Mouse (Mus musculus) neural tube, embryonic 10.5 days (tissue): ENCODE results near the gene 1600002K03Rik.
"Not testable (repeated sequence)": the region's sequence is repeated elsewhere in the genome, so short reads cannot be mapped to it uniquely, and the experiment has no call there.

ENCODE experiments used
- DNase-seq: peaks from one replicate; pipeline ENCODE4 v3.0.0-alpha.2; 2017; ENCODE audit warnings: low spot score; ENCODE audit errors: extremely low spot score

The 1600002K03Rik gene

DNA sequence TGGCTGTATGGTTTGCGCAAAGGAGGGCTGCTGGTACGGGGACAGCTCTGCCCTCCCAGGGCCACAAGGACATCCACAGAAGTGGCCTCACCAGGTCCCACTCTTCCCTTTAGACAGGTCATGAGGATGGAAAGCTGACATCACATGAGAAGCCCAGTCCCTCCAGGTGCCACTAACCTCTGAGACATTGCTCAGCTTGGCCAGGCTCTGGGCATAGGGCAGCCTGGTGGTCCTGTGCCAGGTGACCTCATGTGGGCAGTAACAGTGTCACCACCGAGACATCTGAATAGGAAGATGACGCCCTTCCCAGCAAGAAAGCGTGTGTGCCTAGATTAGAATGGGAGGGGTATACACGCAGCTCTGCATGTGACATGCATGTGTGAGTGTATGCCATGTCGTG, 9.8 kb downstream of the 1600002K03Rik start:
- no peak for DNase-seq

GRCm38 (mm10) chr10:80186649-80187048, 13.9 kb downstream of the 1600002K03Rik start:
- DNase-seq: no peak

DNA sequence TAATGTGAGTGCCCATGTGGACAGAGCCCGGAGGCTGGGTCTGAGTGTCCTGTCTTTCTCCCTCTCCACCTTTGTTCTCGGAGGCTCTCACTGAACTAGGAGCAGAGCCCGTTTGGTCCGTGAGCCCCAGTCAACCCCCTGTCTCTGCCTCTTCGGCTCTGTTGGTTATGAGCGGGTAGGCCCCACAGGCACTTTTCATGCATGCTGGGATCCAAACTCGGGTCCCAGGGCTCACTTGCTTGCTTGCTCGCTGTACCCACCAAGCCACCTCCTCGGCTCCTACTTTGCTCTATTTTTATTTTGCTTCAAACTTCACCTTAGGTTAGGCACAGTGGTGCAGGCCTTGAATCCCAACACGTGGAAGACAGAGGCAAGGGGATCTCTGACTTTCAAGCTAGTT, 15.0 kb downstream of the 1600002K03Rik start:
- no peak for DNase-seq

DNA sequence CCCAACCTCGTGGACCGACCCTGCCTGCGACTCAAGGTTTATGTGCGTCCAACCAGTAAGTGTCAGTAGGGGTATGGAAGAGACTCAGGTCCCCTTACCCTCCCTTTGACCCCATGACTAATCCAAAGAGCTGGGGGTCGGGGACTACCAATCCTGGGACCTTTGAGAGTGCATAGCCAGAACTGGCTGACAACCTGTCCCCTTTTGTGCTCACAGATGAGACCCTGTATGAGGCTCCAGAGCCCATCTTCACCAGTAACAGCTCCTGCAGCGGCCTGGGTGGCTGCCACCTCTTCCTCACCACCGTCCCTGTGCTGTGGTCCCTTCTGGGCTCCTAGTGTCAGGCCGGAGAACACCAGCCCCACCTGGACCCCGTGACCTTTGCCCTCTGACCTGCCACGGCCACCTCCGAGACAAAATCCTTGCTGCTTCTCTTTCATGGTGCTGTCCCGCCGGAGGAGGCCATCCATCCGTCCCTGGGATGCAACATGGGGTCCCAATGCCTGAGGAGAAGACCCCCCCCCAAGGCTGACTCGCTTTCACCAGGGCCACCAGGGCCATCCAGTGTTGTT, 15.8 kb downstream of the 1600002K03Rik start:
- DNase-seq: no peak

GRCm38 (mm10) chr10:80189999-80190398, 17.3 kb downstream of the 1600002K03Rik start:
- peak; percentile 53 for DNase-seq

- peak; percentile 79 for DNase-seq
These were observed 17.8 kb downstream of the 1600002K03Rik start for GRCm38 (mm10) chr10:80190491-80191051.

DNA sequence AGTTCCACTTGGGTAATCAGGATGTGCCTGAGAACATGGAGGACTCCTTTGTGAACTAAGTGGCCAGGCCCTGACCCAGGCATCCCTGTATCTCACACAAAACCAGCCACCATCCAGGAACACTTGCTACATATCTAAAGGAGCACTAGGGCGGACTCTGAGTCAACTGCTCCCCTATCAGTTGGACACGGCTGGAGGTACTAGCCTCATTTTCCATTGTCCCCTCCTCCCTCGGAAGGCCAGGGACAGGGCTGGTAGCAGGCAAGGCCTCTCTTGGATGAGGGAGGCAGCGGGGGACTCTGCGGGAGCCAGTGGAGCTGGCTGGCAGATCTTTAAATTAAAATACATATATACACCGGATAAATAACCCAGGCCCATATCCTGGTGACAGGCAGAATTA, 21.2 kb downstream of the 1600002K03Rik start:
- no peak for DNase-seq

- DNase-seq: no peak
These were observed 21.7 kb downstream of the 1600002K03Rik start for GRCm38 (mm10) chr10:80194441-80194840.

DNA sequence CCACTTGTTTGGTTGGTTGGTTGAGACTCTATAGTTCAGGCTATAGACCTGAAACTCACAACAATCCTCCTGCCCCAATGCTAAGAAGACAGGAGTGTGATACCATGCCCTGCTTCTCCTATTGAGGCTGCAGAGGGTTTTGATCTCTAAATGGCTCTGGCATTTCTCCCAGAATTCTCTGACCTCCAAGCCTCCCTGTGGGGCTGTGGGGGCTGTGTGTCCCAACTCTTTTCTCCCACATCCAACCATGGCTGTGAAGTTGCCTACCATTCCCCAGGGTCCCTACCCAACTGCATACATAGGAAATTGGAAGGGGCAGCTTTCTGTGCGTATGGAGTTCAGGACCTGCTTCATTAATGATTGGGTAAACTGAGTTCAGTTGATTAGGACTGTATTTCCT, 23.4 kb downstream of the 1600002K03Rik start:
- DNase-seq: no peak

GRCm38 (mm10) chr10:80196778-80197581, 24.2 kb downstream of the 1600002K03Rik start:
- no peak for DNase-seq

GRCm38 (mm10) chr10:80199440-80200008, 26.8 kb downstream of the 1600002K03Rik start:
- DNase-seq: peak; percentile 82

GRCm38 (mm10) chr10:80200485-80200884, 27.7 kb downstream of the 1600002K03Rik start:
- no peak for DNase-seq

GRCm38 (mm10) chr10:80204055-80204454, 31.3 kb downstream of the 1600002K03Rik start:
- no peak for DNase-seq

GRCm38 (mm10) chr10:80207201-80207600, 34.5 kb downstream of the 1600002K03Rik start:
- no peak for DNase-seq

- DNase-seq: no peak
These were observed 34.9 kb downstream of the 1600002K03Rik start for GRCm38 (mm10) chr10:80207676-80208075.

- no peak for DNase-seq
These were observed 35.5 kb downstream of the 1600002K03Rik start for GRCm38 (mm10) chr10:80208248-80208647.

- no peak for DNase-seq
These were observed 36.2 kb downstream of the 1600002K03Rik start for GRCm38 (mm10) chr10:80208841-80209371.

DNA sequence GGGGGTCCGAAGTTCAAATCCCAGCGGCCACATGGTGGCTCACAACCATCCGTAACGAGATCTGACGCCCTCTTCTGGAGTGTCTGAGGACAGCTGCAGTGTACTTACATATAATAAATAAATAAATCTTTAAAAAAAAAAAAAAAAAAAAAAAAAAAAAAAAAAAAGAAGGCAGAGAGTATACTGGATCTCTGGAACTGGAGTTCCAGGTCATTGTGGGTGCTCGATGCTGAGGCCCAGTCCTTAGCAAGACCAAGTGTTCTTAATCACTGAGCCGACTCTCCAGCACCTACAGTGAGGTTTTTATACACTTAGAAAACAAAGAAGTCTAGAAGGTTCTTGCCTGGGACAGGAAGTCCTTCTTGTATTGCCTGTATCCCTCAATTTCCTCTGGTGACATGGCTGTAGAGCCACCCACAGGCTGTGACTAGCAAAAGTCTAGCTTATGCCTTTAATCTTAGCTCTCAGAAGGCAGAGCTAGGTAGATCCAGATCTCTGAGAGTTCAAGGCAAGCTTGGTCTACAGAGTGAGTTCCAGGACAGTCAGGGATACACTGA, 38.9 kb downstream of the 1600002K03Rik start:
- DNase-seq: not testable (repeated sequence)

GRCm38 (mm10) chr10:80215048-80215772, 42.5 kb downstream of the 1600002K03Rik start:
- DNase-seq: no peak

DNA sequence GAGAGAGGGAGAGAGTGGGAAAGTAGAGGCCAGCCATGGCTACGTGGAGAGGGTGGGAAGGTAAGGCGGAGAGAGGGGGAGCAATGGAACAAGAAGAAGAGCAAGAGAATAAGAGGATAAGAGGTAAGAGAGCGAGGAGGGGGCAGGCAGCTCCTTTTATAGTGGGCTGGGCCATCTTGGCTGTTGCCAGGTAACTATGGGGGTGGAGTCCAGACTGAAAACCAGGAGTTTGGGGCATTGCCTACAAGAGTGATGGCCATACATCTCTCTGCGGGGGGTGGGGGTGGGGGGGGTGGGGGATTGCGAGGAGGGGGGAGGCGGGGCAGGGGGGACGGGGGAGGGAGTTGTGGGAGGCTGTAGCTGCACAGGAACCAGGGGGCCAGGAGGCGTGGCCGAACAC, 47.9 kb downstream of the 1600002K03Rik start:
- DNase-seq: no peak

DNA sequence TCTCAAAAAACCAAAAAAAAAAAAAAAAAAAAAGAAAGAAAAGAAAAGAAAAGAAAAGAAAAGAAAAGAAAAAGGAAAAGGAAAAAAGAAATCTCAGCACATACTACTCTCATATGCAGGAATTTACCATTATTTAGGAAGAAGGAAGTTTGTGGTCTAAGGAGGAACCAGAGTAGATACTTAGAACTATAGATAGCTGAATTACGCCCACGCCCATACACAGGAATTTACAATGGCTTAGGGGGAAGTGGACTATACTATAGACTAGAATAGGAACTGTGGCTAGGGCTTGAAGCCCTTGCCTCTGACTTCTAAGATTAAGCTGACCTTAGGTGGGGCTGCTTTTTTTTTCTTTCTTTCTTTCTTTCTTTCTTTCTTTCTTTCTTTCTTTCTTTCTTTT, 50.4 kb downstream of the 1600002K03Rik start:
- DNase-seq: not testable (repeated sequence)
